10 mouse cellular contexts compared by ENCODE assay signal in the genomic region with DNA sequence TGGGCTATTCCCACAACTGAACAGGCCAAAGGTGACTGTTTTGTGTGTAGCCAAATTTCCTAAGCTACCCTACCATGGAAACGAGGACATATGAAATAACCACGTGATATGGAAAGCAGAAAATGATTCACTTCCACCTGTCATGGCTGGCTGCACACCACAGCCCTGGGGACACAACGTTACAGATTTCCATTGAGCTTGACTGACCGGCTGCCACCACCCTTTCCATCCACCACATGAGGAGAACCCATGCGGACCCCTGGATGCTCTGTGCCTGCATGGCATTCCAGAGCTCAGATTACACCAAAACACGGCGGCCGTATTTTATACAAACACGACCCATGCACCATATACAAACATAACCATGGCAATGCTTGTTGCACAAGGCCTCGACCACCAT.
"Had no signal": no experiment of that assay in that cellular context is flagged by ENCODE, and none has a peak within 500 bp of the region (broad histone marks: within the 10 kb centered on the region; RNA-seq: fewer than 3 reads in every experiment).

No protein-coding gene starts in this region.

- H3K4me1 ChIP-seq: limb, embryonic 15.5 days; liver, embryonic 13.5 days; midbrain, embryonic 13.5 days had no signal

- ATAC-seq: hindbrain, postnatal 0 days; liver, postnatal 0 days; midbrain, embryonic 13.5 days had no signal

- H3K4me3 ChIP-seq: left cerebral cortex, adult 2 months; limb, embryonic 15.5 days; liver, embryonic 13.5 days; midbrain, embryonic 13.5 days had no signal

- H3K9me3 ChIP-seq: limb, embryonic 15.5 days; liver, embryonic 13.5 days; midbrain, embryonic 13.5 days had no signal

- H3K4me2 ChIP-seq: limb, embryonic 15.5 days; liver, embryonic 13.5 days; midbrain, embryonic 13.5 days had no signal

- H3K27ac ChIP-seq: left cerebral cortex, adult 2 months; limb, embryonic 15.5 days; liver, embryonic 13.5 days; midbrain, embryonic 13.5 days had no signal

- H3K36me3 ChIP-seq: limb, embryonic 15.5 days; liver, embryonic 13.5 days; midbrain, embryonic 13.5 days had no signal

- H3K27me3 ChIP-seq: limb, embryonic 15.5 days; liver, embryonic 13.5 days; midbrain, embryonic 13.5 days had no signal

- H3K9ac ChIP-seq: limb, embryonic 15.5 days; liver, embryonic 13.5 days; liver, postnatal 0 days; midbrain, embryonic 13.5 days had no signal

- DNase-seq: liver, embryonic 13.5 days; liver, postnatal 0 days; lung, postnatal 36 days; right cerebral cortex, postnatal 4 days; spleen, adult 18-20 months; thymus, postnatal 36 days had no signal
